Mouse (Mus musculus) olfactory bulb, adult 2 months (tissue): ENCODE measurements around the gene Fem1b. TPM values are rescaled to one million over a fixed set of nuclear protein-coding genes. Genes with fewer than 3 reads are reported as not detected.
"Not testable (repeated sequence)": the region's sequence is repeated elsewhere in the genome, so short reads cannot be mapped to it uniquely, and the experiment has no call there.

Source experiments
- H3K27ac ChIP-seq: fragments of 200-500 bp; 2 replicates; pipeline ENCODE4 v1.5.1; 2012; ENCODE audit warnings: low read depth, low read length; ENCODE audit not compliant: insufficient read depth
- H3K4me1 ChIP-seq: fragments of 200-500 bp; 2 replicates; pipeline ENCODE4 v1.6.1; 2012; ENCODE audit warnings: low read length; ENCODE audit not compliant: control insufficient read depth, insufficient read depth
- H3K4me3 ChIP-seq: fragments of 200-500 bp; 2 replicates; pipeline ENCODE4 v1.5.1; 2012; ENCODE audit warnings: mild to moderate bottlenecking, low read depth, low read length, moderate library complexity; ENCODE audit not compliant: insufficient read depth
- CTCF ChIP-seq: fragments of 200-500 bp; IDR thresholded peaks from 2 replicates; pipeline ENCODE4 v1.5.1; 2012; ENCODE audit warnings: low read depth, mild to moderate bottlenecking, low read length, moderate library complexity; ENCODE audit not compliant: insufficient read depth
- POLR2A ChIP-seq: fragments of 200-500 bp; IDR thresholded peaks from 2 replicates; pipeline ENCODE4 v1.6.1; 2012; ENCODE audit warnings: mild to moderate bottlenecking, low read depth, low read length, moderate library complexity; ENCODE audit not compliant: insufficient read depth
- WGBS: fragments of 180-500 bp; shearing (Covaris S2); methylation state at CpG from one replicate; pipeline ENCODE4 v1.1.7; 2018; 5-methylcytosine and 5-hydroxymethylcytosine counted together
- polyA plus RNA-seq: library from polyadenylated mRNA; stranded (reverse); fragments of >200 nt; gene quantifications from 2 replicates; pipeline ENCODE4 v1.2.4, GENCODE M21; 2012; ENCODE audit warnings: low replicate concordance; ENCODE audit not compliant: missing spikeins, insufficient read depth, insufficient read length

Fem1b gene
- polyA plus RNA-seq, 1 experiment = not detected

- no peak for TF ChIP-seq POLR2A
- Histone ChIP-seq H3K4me1 (peaks cover 8% of the 10 kb centered on the region), H3K4me3 (no peak overlapping the region), H3K27ac (no peak overlapping the region)
- WGBS = 87% methylated on average over 3 of the region's 3 CpGs
Measured at GRCm38 (mm10) chr9:62819494-62819893, 7.8 kb upstream of the Fem1b start.

GRCm38 (mm10) chr9:62817828-62818614 is 6.3 kb upstream of the Fem1b start:
- no peak for TF ChIP-seq POLR2A
- no peak for TF ChIP-seq CTCF
- 77% methylated on average over 4 of the region's 4 CpGs for WGBS
- Histone ChIP-seq H3K4me3 (no peak overlapping the region), H3K4me1 (peaks cover 8% of the 10 kb centered on the region), H3K27ac (peak overlapping the region; percentile 39; the same call in 1 of the 2 replicates)

GRCm38 (mm10) chr9:62817099-62817571 is 5.4 kb upstream of the Fem1b start:
- no peak overlapping the region for H3K4me3 ChIP-seq
- H3K4me1 ChIP-seq = peaks cover 8% of the 10 kb centered on the region
- H3K27ac ChIP-seq = peak overlapping the region; percentile 39; the same call in 1 of the 2 replicates
- 23% methylated on average over 12 of the region's 12 CpGs for WGBS
- TF ChIP-seq CTCF = no peak
- TF ChIP-seq POLR2A = no peak

- TF ChIP-seq CTCF = no peak
- TF ChIP-seq POLR2A = no peak
- WGBS = 69% methylated on average over 9 of the region's 9 CpGs
- peaks cover 8% of the 10 kb centered on the region for H3K4me1 ChIP-seq
Measured at GRCm38 (mm10) chr9:62816323-62817098, 4.8 kb upstream of the Fem1b start.

GRCm38 (mm10) chr9:62814751-62815150 is 3.0 kb upstream of the Fem1b start:
- 91% methylated on average over 2 of the region's 2 CpGs for WGBS
- TF ChIP-seq POLR2A (no peak), CTCF (no peak)
- no peak overlapping the region for H3K4me3 ChIP-seq
- peaks cover 8% of the 10 kb centered on the region for H3K4me1 ChIP-seq
- no peak overlapping the region for H3K27ac ChIP-seq

More at GRCm38 (mm10) chr9:62816323-62817098, 4.8 kb upstream of the Fem1b start:
- H3K27ac ChIP-seq = peak overlapping the region; percentile 39; the same call in 1 of the 2 replicates
- no peak overlapping the region for H3K4me3 ChIP-seq

- peak overlapping the region; percentile 98 for H3K27ac ChIP-seq
- peak overlapping the region; percentile 92 for H3K4me3 ChIP-seq
- no peak for TF ChIP-seq POLR2A
- TF ChIP-seq CTCF = no peak
- 11% methylated on average over 14 of the region's 14 CpGs for WGBS
- peaks cover 11% of the 10 kb centered on the region for H3K4me1 ChIP-seq
Measured at GRCm38 (mm10) chr9:62812216-62813049, 699 bp upstream of the Fem1b start.

GRCm38 (mm10) chr9:62810543-62811515 is 905 bp downstream of the Fem1b start:
- WGBS = under 1% methylated on average over 58 of the region's 58 CpGs
- TF ChIP-seq POLR2A = no peak
- TF ChIP-seq CTCF = no peak
- Histone ChIP-seq H3K4me1 (peaks cover 5% of the 10 kb centered on the region; the same call in 1 of the 2 replicates), H3K27ac (peak overlapping the region; percentile 98), H3K4me3 (peak overlapping the region; percentile 92)

GRCm38 (mm10) chr9:62810095-62810494 is 1.6 kb downstream of the Fem1b start:
- Histone ChIP-seq H3K4me1 (peaks cover 5% of the 10 kb centered on the region; the same call in 1 of the 2 replicates), H3K4me3 (peak overlapping the region; percentile 92), H3K27ac (no peak overlapping the region)
- TF ChIP-seq POLR2A (no peak), CTCF (no peak)
- 11% methylated on average over 8 of the region's 8 CpGs for WGBS

GRCm38 (mm10) chr9:62799218-62799617 is 12.5 kb downstream of the Fem1b start:
- 93% methylated on average over 2 of the region's 2 CpGs for WGBS
- H3K4me3 ChIP-seq, H3K4me1 ChIP-seq, H3K27ac ChIP-seq: not testable (repeated sequence)
